Mouse (Mus musculus): ENCODE measurements at regions not wholly inside any gene's neighbourhood (a gene's known extent, or its start where the extent isn't known, plus 50 kb on each side); places are given as distances from the start of the nearest gene placed in this dataset.

GRCm38 (mm10) chr14:109985026-109985425 is 769.9 kb downstream of the Slitrk6 start:
- Histone ChIP-seq H3K27me3 (ENCODE audit: control insufficient read depth, insufficient read depth, low read length) (no peaks in the 10 kb centered on the region), H3K4me3 (replicated peaks; ENCODE audit: insufficient read depth, low read depth, low read length) (no peak overlapping the region), H3K4me1 (ENCODE audit: control insufficient read depth, insufficient read depth, low read length) (no peaks in the 10 kb centered on the region), H3K27ac (ENCODE audit: insufficient read depth, low read length) (no peak overlapping the region)
- WGBS: 49% methylated on average over 4 of the region's 4 CpGs
- TF ChIP-seq POLR2A (IDR thresholded peaks at IDR 0.05; ENCODE audit: borderline replicate concordance, insufficient read depth, low read length) (no peak), CTCF (IDR thresholded peaks at IDR 0.05; ENCODE audit: borderline replicate concordance, insufficient read depth, low read depth, low read length) (no peak)
- no peak for DNase-seq

- Histone ChIP-seq H3K4me3 (replicated peaks; ENCODE audit: insufficient read depth, low read depth, low read length) (no peak overlapping the region), H3K27ac (ENCODE audit: insufficient read depth, low read length) (no peak overlapping the region), H3K4me1 (ENCODE audit: control insufficient read depth, insufficient read depth, low read length) (no peaks in the 10 kb centered on the region), H3K27me3 (ENCODE audit: control insufficient read depth, insufficient read depth, low read length) (no peaks in the 10 kb centered on the region)
- WGBS: 61% methylated on average over 3 of the region's 3 CpGs
- DNase-seq: no peak
- no peak for TF ChIP-seq POLR2A (IDR thresholded peaks at IDR 0.05; ENCODE audit: borderline replicate concordance, insufficient read depth, low read length)
Observed at GRCm38 (mm10) chr14:109958008-109958407, 796.9 kb downstream of the Slitrk6 start.

- 66% methylated on average over 4 of the region's 4 CpGs for WGBS
- TF ChIP-seq POLR2A (IDR thresholded peaks at IDR 0.05; ENCODE audit: borderline replicate concordance, insufficient read depth, low read length) (no peak), CTCF (IDR thresholded peaks at IDR 0.05; ENCODE audit: borderline replicate concordance, insufficient read depth, low read depth, low read length) (no peak)
- Histone ChIP-seq H3K27ac (ENCODE audit: insufficient read depth, low read length) (no peak overlapping the region), H3K27me3 (ENCODE audit: control insufficient read depth, insufficient read depth, low read length) (no peaks in the 10 kb centered on the region), H3K4me1 (ENCODE audit: control insufficient read depth, insufficient read depth, low read length) (no peaks in the 10 kb centered on the region), H3K4me3 (replicated peaks; ENCODE audit: insufficient read depth, low read depth, low read length) (no peak overlapping the region)
- no peak for DNase-seq
Observed at GRCm38 (mm10) chr14:109941944-109942343, 813.0 kb downstream of the Slitrk6 start.

- WGBS: 87% methylated on average over 1 of the region's 1 CpGs
- H3K27ac ChIP-seq (ENCODE audit: insufficient read depth, low read length): no peak overlapping the region
- no peak for DNase-seq
- H3K27me3 ChIP-seq (ENCODE audit: control insufficient read depth, insufficient read depth, low read length): no peaks in the 10 kb centered on the region
- no peak for TF ChIP-seq CTCF (IDR thresholded peaks at IDR 0.05; ENCODE audit: borderline replicate concordance, insufficient read depth, low read depth, low read length)
- no peak for TF ChIP-seq POLR2A (IDR thresholded peaks at IDR 0.05; ENCODE audit: borderline replicate concordance, insufficient read depth, low read length)
- no peak overlapping the region for H3K4me3 ChIP-seq (replicated peaks; ENCODE audit: insufficient read depth, low read depth, low read length)
- H3K4me1 ChIP-seq (ENCODE audit: control insufficient read depth, insufficient read depth, low read length): no peaks in the 10 kb centered on the region
Observed at GRCm38 (mm10) chr14:109941162-109941561, 813.8 kb downstream of the Slitrk6 start.

GRCm38 (mm10) chr14:109937432-109937831 is 817.5 kb downstream of the Slitrk6 start:
- Histone ChIP-seq H3K4me3 (replicated peaks; ENCODE audit: insufficient read depth, low read depth, low read length) (no peak overlapping the region), H3K4me1 (ENCODE audit: control insufficient read depth, insufficient read depth, low read length) (no peaks in the 10 kb centered on the region), H3K27me3 (ENCODE audit: control insufficient read depth, insufficient read depth, low read length) (no peaks in the 10 kb centered on the region), H3K27ac (ENCODE audit: insufficient read depth, low read length) (no peak overlapping the region)
- TF ChIP-seq CTCF (IDR thresholded peaks at IDR 0.05; ENCODE audit: borderline replicate concordance, insufficient read depth, low read depth, low read length) (no peak), POLR2A (IDR thresholded peaks at IDR 0.05; ENCODE audit: borderline replicate concordance, insufficient read depth, low read length) (no peak)
- no peak for DNase-seq
- 88% methylated on average over 6 of the region's 6 CpGs for WGBS

- WGBS: 90% methylated on average over 7 of the region's 7 CpGs
- no peak for DNase-seq
- H3K27ac ChIP-seq (ENCODE audit: insufficient read depth, low read length): no peak overlapping the region
- no peak overlapping the region for H3K4me3 ChIP-seq (replicated peaks; ENCODE audit: insufficient read depth, low read depth, low read length)
- TF ChIP-seq CTCF (IDR thresholded peaks at IDR 0.05; ENCODE audit: borderline replicate concordance, insufficient read depth, low read depth, low read length) (no peak), POLR2A (IDR thresholded peaks at IDR 0.05; ENCODE audit: borderline replicate concordance, insufficient read depth, low read length) (no peak)
- H3K27me3 ChIP-seq (ENCODE audit: control insufficient read depth, insufficient read depth, low read length): no peaks in the 10 kb centered on the region
- H3K4me1 ChIP-seq (ENCODE audit: control insufficient read depth, insufficient read depth, low read length): no peaks in the 10 kb centered on the region
Observed at GRCm38 (mm10) chr14:109928977-109929376, 826.0 kb downstream of the Slitrk6 start.

GRCm38 (mm10) chr14:109891896-109892165 is 863.1 kb downstream of the Slitrk6 start:
- Histone ChIP-seq H3K27me3 (ENCODE audit: control insufficient read depth, insufficient read depth, low read length) (no peaks in the 10 kb centered on the region), H3K4me1 (ENCODE audit: control insufficient read depth, insufficient read depth, low read length) (no peaks in the 10 kb centered on the region), H3K4me3 (replicated peaks; ENCODE audit: insufficient read depth, low read depth, low read length) (no peak overlapping the region), H3K27ac (ENCODE audit: insufficient read depth, low read length) (no peak overlapping the region)
- no peak for DNase-seq
- 78% methylated on average over 2 of the region's 2 CpGs for WGBS
- TF ChIP-seq CTCF (IDR thresholded peaks at IDR 0.05; ENCODE audit: borderline replicate concordance, insufficient read depth, low read depth, low read length): no peak
- TF ChIP-seq POLR2A (IDR thresholded peaks at IDR 0.05; ENCODE audit: borderline replicate concordance, insufficient read depth, low read length): no peak

- H3K4me3 ChIP-seq (replicated peaks; ENCODE audit: insufficient read depth, low read depth, low read length): no peak overlapping the region
- H3K27me3 ChIP-seq (ENCODE audit: control insufficient read depth, insufficient read depth, low read length): no peaks in the 10 kb centered on the region
- H3K4me1 ChIP-seq (ENCODE audit: control insufficient read depth, insufficient read depth, low read length): no peaks in the 10 kb centered on the region
- WGBS: 60% methylated on average over 3 of the region's 3 CpGs
- no peak for DNase-seq
- H3K27ac ChIP-seq (ENCODE audit: insufficient read depth, low read length): no peak overlapping the region
- no peak for TF ChIP-seq POLR2A (IDR thresholded peaks at IDR 0.05; ENCODE audit: borderline replicate concordance, insufficient read depth, low read length)
- no peak for TF ChIP-seq CTCF (IDR thresholded peaks at IDR 0.05; ENCODE audit: borderline replicate concordance, insufficient read depth, low read depth, low read length)
Observed at GRCm38 (mm10) chr14:109891151-109891895, 863.6 kb downstream of the Slitrk6 start.
